Mouse (Mus musculus) forebrain, postnatal 0 days (tissue): ENCODE measurements around the gene Wdr24. TPM values are rescaled to one million over a fixed set of nuclear protein-coding genes. Genes with fewer than 3 reads are reported as not detected.

Experiments used
- ATAC-seq: fragments of 200-750 bp; cut with Nextera tagmentation; 2 replicates; pipeline ENCODE4 v1.8.0; 2017; ENCODE audit warnings: mild to moderate bottlenecking, moderate library complexity
- DNase-seq: peaks from one replicate; pipeline ENCODE4 v3.0.0-alpha.2; 2015
- H3K27ac ChIP-seq: fragments of 300-500 bp; sonication (generic); 2 replicates; pipeline ENCODE4 v1.5.1; 2014; ENCODE audit warnings: low read depth, mild to moderate bottlenecking, antibody characterized with exemption, low read length, moderate library complexity, mixed read lengths
- H3K27me3 ChIP-seq: fragments of 300-500 bp; sonication (generic); 2 replicates; pipeline ENCODE4 v1.6.1; 2014; ENCODE audit warnings: mild to moderate bottlenecking, low read length, mixed read lengths; ENCODE audit not compliant: insufficient read depth
- H3K36me3 ChIP-seq: fragments of 300-500 bp; sonication (generic); 2 replicates; pipeline ENCODE4 v1.6.1; 2014; ENCODE audit warnings: mild to moderate bottlenecking, moderate library complexity; ENCODE audit not compliant: insufficient read depth
- H3K4me1 ChIP-seq: fragments of 300-500 bp; sonication (generic); 2 replicates; pipeline ENCODE4 v1.6.1; 2014; ENCODE audit warnings: antibody characterized with exemption; ENCODE audit not compliant: insufficient read depth
- H3K4me2 ChIP-seq: fragments of 300-500 bp; sonication (generic); 2 replicates; pipeline ENCODE4 v1.6.1; 2014; ENCODE audit warnings: low read depth, mild to moderate bottlenecking, moderate library complexity
- H3K4me3 ChIP-seq: fragments of 300-500 bp; sonication (generic); 2 replicates; pipeline ENCODE4 v1.5.1; 2014; ENCODE audit warnings: low read depth, low read length, mixed read lengths
- H3K9ac ChIP-seq: fragments of 300-500 bp; sonication (generic); 2 replicates; pipeline ENCODE4 v1.6.1; 2014; ENCODE audit warnings: mild to moderate bottlenecking
- H3K9me3 ChIP-seq: fragments of 300-500 bp; sonication (generic); 2 replicates; pipeline ENCODE4 v1.6.1; 2016; ENCODE audit warnings: low read length
- CTCF ChIP-seq: sonication (generic); IDR thresholded peaks from 2 replicates; pipeline ENCODE4 v1.5.1; 2016; ENCODE audit warnings: antibody characterized with exemption, control low read depth, low read depth
- WGBS: fragments of 180-500 bp; shearing (Covaris S2); extraction: QIAGEN DNeasy Blood & Tissue Kit; methylation state at CpG from one replicate; pipeline ENCODE4 v1.1.7; 2014; 5-methylcytosine and 5-hydroxymethylcytosine counted together
- polyA plus RNA-seq: library from polyadenylated mRNA; unstranded; fragments of >200 nt; fragmentation: Nextera tagmentation; extraction: Ambion mirVana; gene quantifications from 2 replicates; pipeline ENCODE4 v1.2.1, GENCODE M21; 2015
- total RNA-seq: library from RNA; depleted of rRNA; stranded (reverse); fragments of >200 nt; gene quantifications from 2 replicates; pipeline ENCODE4 v1.2.3, GENCODE M21; 2014

Gene Wdr24
- total and polyA plus RNA-seq, 2 experiments from 2014 or later: 23.2 to 36.5 TPM

DNA sequence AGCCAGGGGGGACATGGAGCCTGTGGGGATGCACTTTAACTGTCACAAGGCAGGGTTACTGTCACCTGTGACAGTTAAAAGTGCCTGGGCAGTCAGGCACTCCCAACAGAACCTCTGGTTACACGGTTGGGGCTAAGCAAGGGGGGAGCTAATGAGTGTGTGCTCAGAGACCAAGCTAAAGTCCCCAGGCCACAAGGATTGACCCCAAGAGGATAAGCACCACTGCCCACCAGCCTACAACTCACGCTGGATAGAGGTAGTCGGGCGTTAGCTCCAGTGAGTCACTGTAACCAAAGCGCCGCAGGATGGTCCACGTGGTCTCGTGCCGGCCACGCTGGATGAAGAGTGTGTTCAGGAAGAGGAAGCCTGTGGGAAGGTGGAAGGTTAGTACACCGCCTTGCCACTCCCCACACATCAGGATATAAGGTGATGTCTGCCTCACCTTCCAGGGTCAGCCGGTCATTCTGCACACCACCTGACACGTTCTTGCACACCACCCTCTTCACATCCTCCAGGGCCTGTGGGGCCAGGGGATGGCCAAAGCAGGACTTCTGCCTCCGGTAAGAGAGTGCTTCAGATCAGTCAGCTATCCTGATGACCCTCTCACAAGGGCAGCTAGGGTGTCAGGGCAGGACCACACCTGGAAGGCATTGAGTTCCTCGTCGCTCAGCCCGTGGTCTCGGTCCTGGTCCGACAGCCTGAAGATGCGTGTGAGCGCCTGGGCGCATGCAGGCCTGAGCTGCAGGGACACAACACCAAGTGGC, 17.9 kb downstream of the Wdr24 start, which contains the start of gene Gm20683:
Gene Gm20683, minus strand, starts transcription at position 647 of the 764 bp plus-strand sequence.
- 96% methylated on average over 22 of the region's 22 CpGs for WGBS
- no peak for ATAC-seq
- Histone ChIP-seq H3K27me3 (no peaks in the 10 kb centered on the region), H3K36me3 (peaks cover 38% of the 10 kb centered on the region), H3K27ac (no peak within 1 kb of the TSS), H3K9ac (no peak within 1 kb of the TSS), H3K9me3 (no peaks in the 10 kb centered on the region), H3K4me1 (peaks cover 22% of the 10 kb centered on the region), H3K4me2 (no peak within 1 kb of the TSS), H3K4me3 (no peak within 1 kb of the TSS)
- no peak for TF ChIP-seq CTCF
- DNase-seq: no peak

- H3K4me2 ChIP-seq: no peak overlapping the region
- peaks cover 38% of the 10 kb centered on the region for H3K36me3 ChIP-seq
- no peak for DNase-seq
- H3K27ac ChIP-seq: no peak overlapping the region
- H3K9me3 ChIP-seq: no peaks in the 10 kb centered on the region
- H3K9ac ChIP-seq: no peak overlapping the region
- 81% methylated on average over 3 of the region's 3 CpGs for WGBS
- H3K4me1 ChIP-seq: peaks cover 14% of the 10 kb centered on the region
- no peak for TF ChIP-seq CTCF
- ATAC-seq: no peak
- H3K27me3 ChIP-seq: no peaks in the 10 kb centered on the region
- no peak overlapping the region for H3K4me3 ChIP-seq
Measured at GRCm38 (mm10) chr17:25842509-25842908, 19.1 kb downstream of the Wdr24 start.

GRCm38 (mm10) chr17:25843122-25843521, 19.7 kb downstream of the Wdr24 start:
- H3K9ac ChIP-seq: peak overlapping the region; percentile 80; the same call in 1 of the 2 replicates
- H3K4me2 ChIP-seq: peak overlapping the region; percentile 96
- peaks cover 42% of the 10 kb centered on the region for H3K36me3 ChIP-seq
- H3K27ac ChIP-seq: no peak overlapping the region
- no peaks in the 10 kb centered on the region for H3K27me3 ChIP-seq
- ATAC-seq (no peak), DNase-seq (no peak)
- 92% methylated on average over 4 of the region's 4 CpGs for WGBS
- TF ChIP-seq CTCF: no peak
- H3K4me3 ChIP-seq: no peak overlapping the region
- H3K9me3 ChIP-seq: no peaks in the 10 kb centered on the region
- peaks cover 8% of the 10 kb centered on the region; the same call in 1 of the 2 replicates for H3K4me1 ChIP-seq

DNA sequence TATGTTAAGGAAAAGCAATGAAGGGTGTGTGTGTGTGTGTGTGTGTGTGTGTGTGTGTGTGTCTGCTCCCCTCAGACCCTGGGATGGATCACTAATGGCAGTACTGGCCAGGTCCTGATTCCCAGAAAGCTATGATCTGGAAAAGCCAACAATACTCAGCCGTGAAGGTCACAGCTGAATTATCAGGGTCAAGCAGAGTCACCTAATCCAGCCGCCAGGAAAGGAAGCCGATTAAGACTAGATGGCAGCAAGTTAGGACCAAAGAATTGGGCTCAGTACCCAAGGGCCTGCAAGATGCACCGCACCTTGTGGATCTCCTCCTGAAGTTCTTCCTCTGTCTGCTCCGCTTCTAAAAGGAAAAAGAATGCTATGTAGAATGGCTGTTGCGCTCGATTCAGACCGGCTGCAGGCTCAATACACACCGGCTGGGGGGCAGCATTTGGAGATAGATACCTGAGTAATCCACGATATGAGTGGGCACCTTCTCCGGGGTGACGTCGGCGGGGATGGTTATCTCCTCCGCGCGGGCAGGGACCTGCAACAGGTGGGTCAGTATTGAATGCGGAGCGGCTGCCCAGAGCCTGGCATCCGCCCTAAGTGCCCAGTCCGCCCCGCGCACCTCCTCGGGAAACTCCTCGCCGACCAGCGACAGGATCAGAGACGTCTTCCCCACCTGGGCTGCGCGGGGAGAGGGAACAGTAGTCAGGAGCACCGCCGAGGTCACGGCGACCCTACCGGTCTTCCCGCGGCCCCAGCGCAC, 20.4 kb downstream of the Wdr24 start:
- H3K4me3 ChIP-seq: peak overlapping the region; percentile 85
- H3K9ac ChIP-seq: peak overlapping the region; percentile 80
- DNase-seq: no peak
- peak overlapping the region; percentile 77 for H3K27ac ChIP-seq
- H3K9me3 ChIP-seq: no peaks in the 10 kb centered on the region
- 0 out of 2 replicates have a peak, but pooled peaks have one; percentile 1 for TF ChIP-seq CTCF
- H3K4me1 ChIP-seq: peaks cover 8% of the 10 kb centered on the region; the same call in 1 of the 2 replicates
- WGBS: 4% methylated on average over 38 of the region's 38 CpGs
- H3K4me2 ChIP-seq: peak overlapping the region; percentile 96
- H3K27me3 ChIP-seq: no peaks in the 10 kb centered on the region
- peak; percentile 54 for ATAC-seq
- H3K36me3 ChIP-seq: peaks cover 47% of the 10 kb centered on the region

DNA sequence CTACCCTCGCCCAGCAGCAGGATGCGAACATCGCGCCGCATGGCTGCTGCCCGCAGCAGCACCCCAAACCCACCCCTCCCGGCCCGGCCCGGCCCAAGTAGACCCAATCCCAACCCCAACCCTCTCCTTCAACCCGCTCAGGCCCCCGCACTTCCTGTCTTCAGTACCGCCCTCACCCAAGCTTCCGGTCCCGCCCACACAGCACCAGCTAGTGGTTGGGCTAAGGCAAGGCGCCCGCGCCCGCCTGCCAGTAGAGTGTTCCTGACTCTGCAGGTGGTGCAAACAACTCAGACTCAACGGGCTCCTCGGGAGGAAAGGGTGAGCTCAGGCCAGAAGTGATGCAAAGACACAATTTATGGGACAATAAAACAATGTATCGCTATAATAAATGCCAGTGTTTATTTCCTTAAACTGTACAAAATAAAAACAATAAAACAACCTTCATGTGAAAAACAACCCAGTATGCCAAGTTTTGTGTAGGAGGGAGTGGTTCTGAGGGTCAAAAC, 21.0 kb downstream of the Wdr24 start, which contains the start of gene Rhot2:
Gene Rhot2, minus strand, starts transcription at position 456 of the 506 bp plus-strand sequence.
- H3K27ac ChIP-seq: peak within 1 kb of the TSS; percentile 77
- WGBS: under 1% methylated on average over 19 of the region's 21 CpGs
- TF ChIP-seq CTCF: peak; percentile 84
- ATAC-seq (peak; percentile 100), DNase-seq (peak; percentile 93)
- H3K4me1 ChIP-seq: peaks cover 8% of the 10 kb centered on the region; the same call in 1 of the 2 replicates
- no peaks in the 10 kb centered on the region for H3K9me3 ChIP-seq
- peaks cover 41% of the 10 kb centered on the region for H3K36me3 ChIP-seq
- H3K4me3 ChIP-seq: peak within 1 kb of the TSS; percentile 85
- no peaks in the 10 kb centered on the region for H3K27me3 ChIP-seq
- H3K4me2 ChIP-seq: peak within 1 kb of the TSS; percentile 96
- H3K9ac ChIP-seq: peak within 1 kb of the TSS; percentile 80

DNA sequence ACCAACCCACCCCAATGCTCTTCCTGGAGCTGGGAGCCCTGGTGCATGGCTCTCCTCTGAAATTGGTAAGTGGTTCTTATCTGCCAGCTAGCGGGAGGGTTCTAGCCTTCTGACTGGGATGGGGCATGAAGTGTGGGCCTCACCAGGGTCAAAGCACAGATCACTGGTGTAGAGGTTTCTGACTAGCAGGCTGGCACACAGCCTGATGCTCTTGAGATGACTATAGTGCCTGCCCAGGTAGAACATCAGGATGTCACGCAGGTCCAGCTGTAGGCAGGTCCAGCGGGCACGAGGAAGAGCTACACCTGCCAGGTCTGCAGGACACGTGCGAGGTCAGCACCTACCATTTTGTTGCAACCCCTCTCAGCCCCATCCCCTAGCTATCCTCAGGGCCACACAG, 36.8 kb downstream of the Wdr24 start:
- H3K9me3 ChIP-seq: no peaks in the 10 kb centered on the region
- no peaks in the 10 kb centered on the region; the same call in 1 of the 2 replicates for H3K36me3 ChIP-seq
- peaks cover 12% of the 10 kb centered on the region for H3K4me1 ChIP-seq
- no peak for DNase-seq
- TF ChIP-seq CTCF: no peak
- H3K4me3 ChIP-seq: no peak overlapping the region
- peak overlapping the region; percentile 87 for H3K4me2 ChIP-seq
- H3K9ac ChIP-seq: no peak overlapping the region
- H3K27ac ChIP-seq: no peak overlapping the region
- H3K27me3 ChIP-seq: no peaks in the 10 kb centered on the region
- WGBS: 92% methylated on average over 6 of the region's 6 CpGs
- ATAC-seq: no peak
